Mouse (Mus musculus): ENCODE data around the gene Tcta. TPM values are rescaled to one million over a fixed set of nuclear protein-coding genes. Genes with fewer than 3 reads are reported as not detected.
"Not testable (repeated sequence)": the region's sequence is repeated elsewhere in the genome, so short reads cannot be mapped to it uniquely, and the experiment has no call there.

Gene Tcta
- polyA plus RNA-seq, 1 experiment, result 53.5 TPM

DNA sequence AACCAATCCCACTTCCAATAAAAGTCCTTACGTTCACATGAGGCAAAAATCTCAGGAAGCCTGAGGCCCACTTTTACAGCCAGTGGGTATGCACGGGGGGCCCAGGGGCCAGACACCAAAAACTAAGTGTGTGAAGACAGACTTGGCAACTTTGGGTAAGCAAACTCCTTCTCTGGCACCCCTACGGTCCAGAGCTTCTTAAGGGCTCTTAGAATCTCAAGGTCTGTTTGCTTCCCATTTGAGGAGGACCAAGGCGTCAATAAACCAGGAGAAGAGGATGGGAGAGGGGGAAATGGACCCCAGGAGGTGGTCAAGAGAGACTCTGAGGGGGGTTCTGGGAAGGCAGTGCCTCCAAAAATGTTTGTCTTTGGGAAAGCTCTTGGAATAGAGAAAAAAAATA lies 32.5 kb downstream of the Tcta start:
- no peak for DNase-seq (ENCODE audit: extremely low spot score in 1 of 2, low spot score in 1 of 2)

DNA sequence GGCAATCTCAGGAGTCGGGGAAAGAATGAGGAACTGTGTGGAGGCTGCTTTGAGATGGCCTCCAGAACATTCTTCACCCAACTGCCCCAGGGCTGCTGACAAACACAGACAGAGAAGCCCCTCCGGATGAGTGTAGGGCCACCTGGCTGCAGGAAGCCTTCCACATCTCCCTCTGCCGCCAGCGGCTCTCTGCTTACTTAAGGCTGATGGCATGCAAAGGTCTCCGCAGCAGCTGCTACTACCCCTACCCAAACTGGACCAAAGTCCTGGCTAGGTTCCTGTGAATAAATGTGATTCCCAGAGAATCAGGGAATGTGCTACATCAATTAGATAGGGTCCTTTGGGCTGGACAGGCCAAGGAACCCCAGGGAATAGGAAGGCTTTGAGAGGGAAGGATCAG lies 33.3 kb downstream of the Tcta start:
- DNase-seq (ENCODE audit: extremely low spot score in 1 of 2, low spot score in 1 of 2), result no peak

DNA sequence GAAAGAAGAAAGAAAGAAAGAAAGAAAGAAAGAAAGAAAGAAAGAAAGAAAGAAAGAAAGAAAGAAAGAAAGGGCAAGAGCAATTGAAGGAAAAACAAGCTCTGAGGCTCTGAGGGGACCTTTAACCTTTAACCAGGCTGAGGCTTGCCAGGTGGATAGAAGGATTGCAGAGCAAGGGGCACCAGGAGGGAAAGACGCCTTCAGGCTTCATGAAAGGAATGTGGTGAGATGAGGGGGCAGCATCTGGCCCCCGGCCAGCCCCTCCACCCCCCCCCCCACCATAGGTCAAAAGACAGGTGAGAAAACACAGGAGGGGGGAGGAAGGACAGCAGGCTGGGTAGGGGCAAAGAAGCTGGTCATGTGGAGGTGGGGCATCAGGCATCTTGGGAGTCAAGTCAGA lies 34.0 kb downstream of the Tcta start:
- no peak for DNase-seq (ENCODE audit: extremely low spot score in 1 of 2, low spot score in 1 of 2)

DNA sequence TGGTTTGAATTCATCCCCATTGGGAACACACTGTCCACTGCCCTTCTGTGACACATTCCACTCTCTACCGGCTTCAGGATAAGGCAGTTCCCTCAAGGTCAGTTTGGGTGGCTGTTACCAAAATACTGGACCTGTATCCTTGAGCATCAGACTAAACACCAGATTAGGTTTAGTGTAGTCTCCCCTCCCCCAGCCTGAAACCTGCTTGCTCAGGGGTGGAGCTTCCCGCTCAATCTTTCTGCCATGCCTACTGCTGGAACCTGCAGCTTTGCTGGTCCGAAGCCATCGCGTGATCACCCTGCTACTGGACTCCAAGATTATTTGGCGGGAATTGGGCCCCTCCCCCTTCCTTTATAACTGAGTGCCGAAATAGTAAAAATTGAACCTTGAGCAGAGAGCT lies 37.3 kb downstream of the Tcta start:
- DNase-seq (ENCODE audit: extremely low spot score in 1 of 2, low spot score in 1 of 2), result not testable (repeated sequence)

DNA sequence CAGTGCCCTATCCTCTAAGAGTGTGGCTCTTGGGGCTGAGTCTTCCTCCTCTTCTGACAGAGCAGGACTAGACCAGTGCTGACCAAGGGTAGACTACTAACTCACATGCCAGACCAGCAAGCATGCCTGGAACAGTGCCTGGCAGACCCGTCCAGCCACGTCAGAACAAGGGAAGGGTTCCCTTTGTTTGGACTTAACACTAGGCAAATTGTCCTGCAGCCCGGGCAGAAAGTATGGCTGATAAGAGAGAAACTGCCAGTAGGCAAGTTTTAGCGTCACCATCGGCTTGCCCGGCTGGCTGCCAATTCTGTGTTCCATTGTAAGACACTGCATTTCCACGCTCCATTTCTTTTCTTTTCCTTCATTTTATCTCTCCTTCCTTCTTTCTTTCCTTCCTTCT lies 38.3 kb downstream of the Tcta start:
- no peak for DNase-seq (ENCODE audit: extremely low spot score in 1 of 2, low spot score in 1 of 2)

DNA sequence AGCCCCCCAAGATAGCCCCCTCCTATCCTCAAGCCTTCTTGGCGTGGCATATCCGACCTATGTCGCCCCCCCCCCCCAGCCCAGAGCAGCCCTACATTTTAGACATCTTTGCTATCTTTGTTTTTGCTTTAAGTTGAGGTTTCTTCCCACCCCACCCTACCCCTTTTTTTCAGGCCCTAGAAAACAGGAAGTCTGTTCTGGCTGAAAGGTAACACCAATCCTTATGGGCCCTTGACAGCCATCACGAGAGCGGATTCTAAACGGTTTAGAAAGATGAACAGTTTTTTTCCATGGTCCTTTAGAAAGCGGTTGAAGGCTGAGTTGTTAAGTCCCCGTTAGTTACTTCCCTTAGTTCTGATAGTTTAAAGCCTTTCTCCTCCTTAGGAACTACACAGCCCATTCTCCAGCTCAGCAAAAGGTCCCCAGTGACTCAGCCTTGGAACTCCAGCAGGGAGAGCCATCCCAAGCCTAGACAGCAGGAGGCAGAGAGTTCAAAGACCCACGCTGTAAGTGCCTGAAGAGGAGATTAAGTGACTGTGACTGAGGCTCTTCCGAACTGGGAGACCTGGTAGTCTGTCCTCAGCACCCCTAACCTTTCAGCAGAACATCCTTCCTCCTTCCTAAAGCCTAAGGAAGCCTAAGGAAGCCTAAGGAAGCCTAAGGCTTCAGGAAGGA lies 39.6 kb downstream of the Tcta start:
- DNase-seq (ENCODE audit: extremely low spot score in 1 of 2, low spot score in 1 of 2), result no peak

DNA sequence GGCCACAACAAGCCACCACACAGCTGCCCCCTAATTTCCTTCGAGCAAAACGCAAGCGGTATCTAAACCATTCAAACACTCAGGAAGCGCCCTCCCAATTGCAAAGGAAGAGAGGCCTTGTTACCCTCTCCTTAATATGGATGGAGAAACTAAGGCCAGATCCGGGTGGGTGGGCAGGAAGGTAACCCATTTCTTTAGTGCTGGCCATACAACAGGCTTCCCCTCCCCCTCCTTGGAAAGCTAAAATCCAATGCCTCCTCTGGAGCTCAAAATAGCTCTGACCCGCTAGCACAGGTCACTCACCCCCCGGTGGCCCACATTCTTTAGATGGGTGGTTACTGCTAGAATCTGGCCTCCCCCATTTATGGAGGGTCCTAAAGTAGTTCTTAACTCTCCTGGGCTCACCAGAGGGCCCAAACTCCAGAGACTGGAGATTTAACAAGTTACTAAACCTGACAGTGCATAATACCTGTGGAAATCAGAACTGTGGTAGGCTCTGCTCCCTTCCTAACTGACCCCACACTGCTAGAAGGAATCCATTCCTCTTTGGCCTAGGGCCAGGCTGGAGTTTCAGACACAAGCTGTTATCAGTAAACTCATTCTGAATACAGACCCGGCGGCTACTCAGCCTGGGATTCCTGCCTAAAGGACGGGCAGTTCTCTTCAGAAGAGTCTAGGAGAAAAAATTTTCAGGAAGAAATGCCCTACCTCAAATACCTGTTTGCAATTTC lies 41.6 kb downstream of the Tcta start:
- DNase-seq (ENCODE audit: extremely low spot score in 1 of 2, low spot score in 1 of 2), result no peak

DNA sequence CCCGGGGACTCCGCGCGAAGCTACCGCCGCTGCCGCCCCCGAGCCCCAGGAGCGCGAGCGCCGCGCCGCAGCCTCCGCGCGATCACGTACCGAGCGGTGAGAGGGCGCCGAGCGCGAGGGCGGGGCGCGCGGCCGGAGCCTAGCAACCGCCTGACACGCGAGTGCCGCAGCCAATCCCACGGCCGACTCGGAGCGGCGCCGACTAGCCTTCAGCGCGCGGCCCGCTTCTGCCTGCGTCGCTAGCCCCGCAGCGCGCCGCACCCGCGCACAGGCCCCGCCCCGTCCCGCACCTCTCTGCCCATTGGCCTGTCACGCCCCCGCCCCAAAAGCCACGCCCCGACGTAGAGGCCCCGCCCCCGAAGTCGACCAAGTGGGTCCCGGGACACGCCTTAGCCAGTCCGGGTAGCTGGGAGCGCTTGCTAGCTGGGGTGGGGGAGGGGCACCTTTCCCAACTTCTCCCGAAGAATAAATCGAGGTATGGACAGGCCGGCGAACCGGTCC lies 42.2 kb downstream of the Tcta start, which contains the start of gene Dag1:
Gene Dag1 (minus strand): TSS at position 269 of the 501 bp plus-strand sequence.
- DNase-seq (ENCODE audit: extremely low spot score in 1 of 2, low spot score in 1 of 2), result peak; percentile 96 to 98

DNA sequence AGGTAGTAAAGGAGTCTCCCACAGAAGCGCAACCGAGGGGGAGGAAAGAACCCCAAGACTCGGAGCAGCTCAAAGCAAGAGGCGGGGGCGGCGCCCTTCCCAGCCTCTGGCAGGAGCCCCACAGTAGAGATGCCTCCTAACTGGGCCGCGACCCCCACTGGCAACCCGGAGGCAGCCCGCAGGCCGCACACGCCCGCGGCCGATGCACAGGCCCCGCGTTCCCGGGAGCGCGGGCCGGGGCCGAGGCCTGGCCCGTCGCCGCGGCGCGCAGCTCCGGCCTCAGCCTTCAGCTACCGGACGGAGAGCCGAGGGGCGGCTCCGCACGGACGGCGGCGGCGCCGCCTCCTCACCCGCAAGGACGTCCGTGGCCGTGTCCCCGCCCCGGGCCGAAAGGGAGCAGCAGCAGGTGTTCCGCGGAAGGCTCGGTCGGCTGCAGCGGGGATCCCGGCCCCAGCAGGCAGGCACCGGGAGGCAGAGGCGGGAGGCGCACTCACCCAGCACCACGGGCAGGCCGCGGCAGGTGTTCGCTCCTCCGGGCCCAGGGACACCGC lies 42.8 kb downstream of the Tcta start:
- peak; percentile 13 to 54 for DNase-seq (ENCODE audit: extremely low spot score in 1 of 2, low spot score in 1 of 2)

DNA sequence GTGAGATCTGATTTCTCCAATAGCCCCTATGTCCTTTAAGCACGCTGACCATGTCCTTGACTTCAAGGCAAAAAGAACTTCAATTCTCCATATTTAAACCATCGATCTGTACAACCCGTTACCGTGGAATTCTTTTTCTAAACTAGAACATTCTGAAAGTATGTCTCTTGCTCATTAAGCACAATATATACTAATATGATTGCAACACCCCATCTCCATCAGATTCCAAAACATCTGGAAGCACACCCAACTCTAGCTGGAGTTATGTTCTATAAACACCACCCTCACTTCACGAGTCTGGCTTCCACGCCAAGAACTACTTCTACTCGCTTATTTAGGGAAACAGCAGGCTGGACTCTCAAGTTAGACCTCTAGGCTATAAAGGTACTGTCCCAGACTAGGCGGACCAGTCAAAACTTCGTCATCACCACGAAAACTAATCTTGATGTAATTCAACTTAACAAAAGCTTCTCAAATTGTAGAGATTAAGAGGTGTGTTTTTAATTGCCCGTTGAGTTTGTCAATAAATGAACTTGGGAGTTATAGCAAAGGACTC lies 43.4 kb downstream of the Tcta start:
- DNase-seq (ENCODE audit: extremely low spot score in 1 of 2, low spot score in 1 of 2), result no peak

DNA sequence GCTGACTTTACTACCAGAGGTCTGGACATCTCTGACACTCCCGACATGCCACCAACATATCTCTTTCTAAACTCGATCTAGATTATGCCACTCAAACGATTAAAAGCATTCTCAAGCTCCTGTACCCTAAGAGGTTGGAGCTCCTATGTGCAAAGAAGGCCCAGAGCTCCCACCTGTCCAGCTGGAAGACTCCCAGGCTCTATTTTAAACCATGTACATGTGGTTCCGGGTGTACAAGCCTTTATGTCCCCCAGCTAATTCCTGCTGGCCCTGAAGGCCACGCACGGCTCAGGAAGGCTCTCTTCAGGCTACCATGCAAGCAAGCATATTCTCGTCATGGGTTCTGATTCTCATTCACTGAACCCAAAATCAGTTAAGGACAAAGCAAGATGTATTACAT lies 44.1 kb downstream of the Tcta start:
- no peak for DNase-seq (ENCODE audit: extremely low spot score in 1 of 2, low spot score in 1 of 2)

DNA sequence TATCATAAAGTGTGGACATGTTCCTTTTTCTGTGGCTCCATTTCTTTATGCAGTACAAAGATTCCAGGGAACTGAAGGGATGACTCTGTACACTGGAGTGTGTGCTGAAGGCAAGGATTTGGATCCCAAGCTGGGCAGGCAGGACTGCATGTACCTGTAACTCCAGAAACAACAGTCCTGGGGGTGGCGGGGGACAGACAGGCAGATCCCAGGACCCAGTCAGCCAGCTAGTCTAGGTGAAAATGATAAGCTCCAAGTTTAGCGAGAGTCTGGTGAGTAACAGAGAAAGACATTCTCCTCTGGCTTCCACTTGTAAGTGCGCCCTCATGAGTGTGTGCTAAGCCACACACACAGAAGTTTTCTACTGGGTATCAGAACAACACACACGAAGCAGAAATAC lies 45.4 kb downstream of the Tcta start:
- DNase-seq (ENCODE audit: extremely low spot score in 1 of 2, low spot score in 1 of 2), result no peak

Other genes starting within 250 kb of the Tcta start
- gene Mst1, start 225.7 kb downstream of the Tcta start, polyA plus RNA-seq (2012; rRNA removed), result 0.04 and 0.19 TPM in 2 replicates
- 87.8 and 92.0 TPM in 2 replicates for gene Rnf123, start 222.8 kb downstream of the Tcta start, polyA plus RNA-seq (2012; rRNA removed)
- gene Apeh, start 211.6 kb downstream of the Tcta start, polyA plus RNA-seq (2012; rRNA removed), result 32.7 and 32.9 TPM in 2 replicates
- gene Bsn, start 115.8 kb downstream of the Tcta start, polyA plus RNA-seq (2012; rRNA removed), result 95.0 and 100 TPM in 2 replicates
- gene Dag1, start 42.2 kb downstream of the Tcta start, polyA plus RNA-seq (2012; rRNA removed), result 36.1 and 38.8 TPM in 2 replicates
- 85.9 and 110 TPM in 2 replicates for gene Nicn1, start 15.7 kb downstream of the Tcta start, polyA plus RNA-seq (2012; rRNA removed)
- 57.5 and 60.3 TPM in 2 replicates for gene Amt, start 9.3 kb downstream of the Tcta start, polyA plus RNA-seq (2012; rRNA removed)
- gene Rhoa, start within 50 bp of the Tcta start, polyA plus RNA-seq (2012; rRNA removed), result 153 and 170 TPM in 2 replicates
- gene Gpx1, start 32.7 kb upstream of the Tcta start, polyA plus RNA-seq (2012; rRNA removed), result 271 and 307 TPM in 2 replicates
- 116 and 128 TPM in 2 replicates for gene Usp4, start 41.7 kb upstream of the Tcta start, polyA plus RNA-seq (2012; rRNA removed)
- gene 1700102P08Rik, start 86.6 kb upstream of the Tcta start, polyA plus RNA-seq (2012; rRNA removed), result 1.5 and 1.6 TPM in 2 replicates
- 0.86 and 0.98 TPM in 2 replicates for gene Ccdc36, start 122.3 kb upstream of the Tcta start, polyA plus RNA-seq (2012; rRNA removed)
- not detected in 2 replicates for gene BC048562, start 130.3 kb upstream of the Tcta start, polyA plus RNA-seq (2012; rRNA removed)
- 22.3 and 22.6 TPM in 2 replicates for gene Ccdc71, start 154.4 kb upstream of the Tcta start, polyA plus RNA-seq (2012; rRNA removed)
- 62.5 and 63.7 TPM in 2 replicates for gene Klhdc8b, start 155.4 kb upstream of the Tcta start, polyA plus RNA-seq (2012; rRNA removed)
- gene Lamb2, start 173.6 kb upstream of the Tcta start, polyA plus RNA-seq (2012; rRNA removed), result 36.6 and 38.1 TPM in 2 replicates
- 172 TPM in 2 replicates for gene Usp19, start 184.4 kb upstream of the Tcta start, polyA plus RNA-seq (2012; rRNA removed)
- gene Qars, start 201.5 kb upstream of the Tcta start, polyA plus RNA-seq (2012; rRNA removed), result 123 and 126 TPM in 2 replicates
- gene Qrich1, start 210.6 kb upstream of the Tcta start, polyA plus RNA-seq (2012; rRNA removed), result 98.2 and 129 TPM in 2 replicates

All from frontal cortex, adult 2 months (tissue).